Mouse (Mus musculus): ENCODE measurements around the gene Chmp1a. TPM values are rescaled to one million over a fixed set of nuclear protein-coding genes. Genes with fewer than 3 reads are reported as not detected.

The Chmp1a gene
- polyA plus RNA-seq, 1 experiment = 70.5 TPM

- no peak overlapping the region for H3K27ac ChIP-seq (ENCODE audit: insufficient read depth, low read length)
- no peaks in the 10 kb centered on the region for H3K4me1 ChIP-seq (ENCODE audit: control insufficient read depth, insufficient read depth, insufficient read length)
- WGBS = 92% methylated on average over 9 of the region's 9 CpGs
- TF ChIP-seq POLR2A (IDR thresholded peaks at IDR 0.05; ENCODE audit: low read depth, low read length) (no peak), CTCF (IDR thresholded peaks at IDR 0.05; ENCODE audit: extremely low read depth, insufficient read depth, insufficient read length, insufficient replicate concordance) (no peak)
- DNase-seq (ENCODE audit: low read depth in 1 of 2, low spot score in 2 of 2) = no peak
- no peaks in the 10 kb centered on the region for H3K36me3 ChIP-seq (ENCODE audit: control insufficient read depth, insufficient read depth, low read length)
- no peaks in the 10 kb centered on the region for H3K27me3 ChIP-seq (ENCODE audit: control insufficient read depth, insufficient read depth, low read length)
- no peak overlapping the region for H3K4me3 ChIP-seq (ENCODE audit: extremely low read depth, insufficient read depth, insufficient read length)
Measured at GRCm38 (mm10) chr8:123156070-123156773, 56.3 kb downstream of the Chmp1a start.

GRCm38 (mm10) chr8:123155177-123155576 lies 57.4 kb downstream of the Chmp1a start:
- H3K4me1 ChIP-seq (ENCODE audit: control insufficient read depth, insufficient read depth, insufficient read length) = no peaks in the 10 kb centered on the region
- no peaks in the 10 kb centered on the region for H3K27me3 ChIP-seq (ENCODE audit: control insufficient read depth, insufficient read depth, low read length)
- no peak for DNase-seq (ENCODE audit: low read depth in 1 of 2, low spot score in 2 of 2)
- H3K36me3 ChIP-seq (ENCODE audit: control insufficient read depth, insufficient read depth, low read length) = no peaks in the 10 kb centered on the region
- no peak overlapping the region for H3K27ac ChIP-seq (ENCODE audit: insufficient read depth, low read length)
- no peak for TF ChIP-seq POLR2A (IDR thresholded peaks at IDR 0.05; ENCODE audit: low read depth, low read length)
- no peak for TF ChIP-seq CTCF (IDR thresholded peaks at IDR 0.05; ENCODE audit: extremely low read depth, insufficient read depth, insufficient read length, insufficient replicate concordance)
- no peak overlapping the region for H3K4me3 ChIP-seq (ENCODE audit: extremely low read depth, insufficient read depth, insufficient read length)
- WGBS = 79% methylated on average over 5 of the region's 5 CpGs

Other genes with a start within 250 kb of the Chmp1a start
- gene Ankrd11, start 170.5 kb downstream of the Chmp1a start, polyA plus RNA-seq (2012; rRNA removed) = 76.3 and 77.7 TPM in 2 replicates
- gene Spg7, start 149.8 kb downstream of the Chmp1a start, polyA plus RNA-seq (2012; rRNA removed) = 62.6 and 74.1 TPM in 2 replicates
- gene Rpl13, start 110.4 kb downstream of the Chmp1a start, polyA plus RNA-seq (2012; rRNA removed) = 2,207 and 4,905 TPM in 2 replicates
- 2.5 and 2.9 TPM in 2 replicates for gene Cpne7, start 95.4 kb downstream of the Chmp1a start, polyA plus RNA-seq (2012; rRNA removed)
- 0.42 and 0.92 TPM in 2 replicates for gene Sult5a1, start 54.4 kb downstream of the Chmp1a start, polyA plus RNA-seq (2012; rRNA removed)
- gene Dpep1, start 26.5 kb downstream of the Chmp1a start, polyA plus RNA-seq (2012; rRNA removed) = 1.3 and 1.6 TPM in 2 replicates
- gene Spata33, start 69 bp upstream of the Chmp1a start, polyA plus RNA-seq (2012; rRNA removed) = 0.09 and 0.42 TPM in 2 replicates
- 39.2 and 45.2 TPM in 2 replicates for gene Cdk10, start 12.1 kb upstream of the Chmp1a start, polyA plus RNA-seq (2012; rRNA removed)
- gene Spata2l, start 23.5 kb upstream of the Chmp1a start, polyA plus RNA-seq (2012; rRNA removed) = 12.1 and 13.9 TPM in 2 replicates
- gene Zfp276, start 41.4 kb upstream of the Chmp1a start, polyA plus RNA-seq (2012; rRNA removed) = 32.6 and 38.7 TPM in 2 replicates
- 55.7 and 110 TPM in 2 replicates for gene Vps9d1, start 41.6 kb upstream of the Chmp1a start, polyA plus RNA-seq (2012; rRNA removed)
- gene Fanca, start 105.8 kb upstream of the Chmp1a start, polyA plus RNA-seq (2012; rRNA removed) = 55.7 and 76.1 TPM in 2 replicates
- 0.88 and 1.1 TPM in 2 replicates for gene Spire2, start 120.0 kb upstream of the Chmp1a start, polyA plus RNA-seq (2012; rRNA removed)
- 137 and 149 TPM in 2 replicates for gene Tcf25, start 161.0 kb upstream of the Chmp1a start, polyA plus RNA-seq (2012; rRNA removed)
- gene Mc1r, start 194.3 kb upstream of the Chmp1a start, polyA plus RNA-seq (2012; rRNA removed) = not detected in 2 replicates
- gene Tubb3, start 198.7 kb upstream of the Chmp1a start, polyA plus RNA-seq (2012; rRNA removed) = 2.7 and 3.9 TPM in 2 replicates
- 13.5 and 14.9 TPM in 2 replicates for gene Def8, start 210.8 kb upstream of the Chmp1a start, polyA plus RNA-seq (2012; rRNA removed)